Mouse (Mus musculus): ENCODE measurements around the gene Bpifa3.
"Not testable (repeated sequence)": the region's sequence is repeated elsewhere in the genome, so short reads cannot be mapped to it uniquely, and the experiment has no call there.

Bpifa3 gene

DNA sequence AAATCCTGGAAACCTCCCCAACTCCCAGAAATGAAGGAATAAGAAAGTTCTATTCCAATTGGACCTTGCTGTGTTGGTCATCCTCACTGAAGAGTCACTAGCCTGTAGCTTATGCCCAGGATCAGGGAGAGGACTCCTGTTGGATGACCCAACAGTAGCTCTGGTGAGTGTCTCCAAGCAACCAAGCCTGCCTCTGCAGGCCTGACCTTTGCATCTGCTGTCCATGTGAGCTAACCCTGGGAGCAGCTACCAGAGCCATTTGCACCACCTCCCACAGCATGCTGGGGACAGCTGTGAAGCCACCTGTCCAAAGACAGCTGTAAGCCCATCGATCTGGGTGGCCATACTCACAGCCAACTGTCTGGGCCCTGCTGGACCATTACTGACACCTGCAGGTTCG, at the start of gene Bpifa3:
TSS of gene Bpifa3 (plus strand) at position 217 of the 400 bp plus-strand sequence.
- no peak for DNase-seq (ENCODE audit: low read depth)

- no peak for DNase-seq (ENCODE audit: low read depth)
Measured at GRCm38 (mm10) chr2:154097734-154098133, 32.4 kb upstream of the Bpifa3 start.

DNA sequence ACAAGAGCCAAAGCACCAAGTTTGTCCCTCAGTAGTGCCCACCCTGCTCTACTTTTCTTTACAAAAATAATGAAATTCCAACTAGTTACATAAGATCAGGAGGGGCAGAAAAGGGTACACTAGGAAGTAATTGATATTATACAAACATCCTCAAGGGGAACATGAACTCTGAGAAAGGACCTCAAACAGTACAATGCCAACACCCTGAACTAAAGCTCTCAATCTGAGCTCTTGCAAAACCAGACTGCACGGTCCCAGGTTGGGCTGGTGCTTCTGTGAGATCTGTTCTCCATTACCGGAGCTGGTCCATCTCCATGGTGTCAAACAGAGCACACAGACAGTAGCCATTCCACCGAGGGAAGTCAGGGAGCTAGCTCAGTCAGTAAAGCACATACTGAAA, 12.8 kb upstream of the Bpifa3 start:
- DNase-seq (ENCODE audit: low read depth): no peak

DNA sequence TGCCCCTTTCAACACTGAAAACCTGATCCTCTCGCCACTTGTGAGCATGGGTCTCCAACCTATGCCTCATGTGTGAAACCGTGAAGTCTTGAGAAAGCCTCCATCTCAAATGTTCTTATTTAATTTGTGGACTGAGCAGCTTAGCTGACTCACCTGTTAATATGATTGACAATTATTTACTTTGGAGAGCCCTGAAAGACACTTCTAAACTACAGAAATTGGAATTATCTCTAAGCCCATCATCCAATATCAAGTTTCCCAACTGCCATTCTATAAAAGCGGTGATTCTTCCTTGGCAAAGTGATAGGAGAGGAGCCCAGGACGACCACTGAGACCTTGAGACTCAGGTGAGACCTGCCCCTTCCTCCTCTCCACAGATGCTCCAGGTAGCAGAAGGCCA, 12.4 kb downstream of the Bpifa3 start, which contains the start of gene Bpifa1:
TSS of gene Bpifa1 (plus strand) at position 301 of the 400 bp plus-strand sequence.
- no peak for DNase-seq (ENCODE audit: low read depth)

DNA sequence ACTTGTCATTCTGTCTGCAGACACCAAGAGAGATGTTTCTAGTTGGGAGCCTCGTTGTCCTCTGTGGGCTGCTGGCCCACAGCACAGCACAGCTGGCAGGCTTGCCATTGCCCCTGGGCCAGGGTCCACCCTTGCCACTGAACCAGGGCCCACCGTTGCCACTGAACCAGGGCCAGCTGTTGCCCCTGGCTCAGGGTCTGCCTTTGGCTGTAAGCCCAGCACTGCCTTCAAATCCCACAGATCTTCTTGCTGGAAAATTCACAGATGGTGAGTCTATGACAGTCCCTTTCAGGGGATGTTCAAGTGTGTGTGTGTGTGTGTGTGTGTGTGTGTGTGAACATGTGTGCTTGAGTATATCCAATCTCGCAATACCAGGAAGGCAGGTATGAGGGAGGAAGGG, 13.6 kb downstream of the Bpifa3 start:
- DNase-seq (ENCODE audit: low read depth): no peak

DNA sequence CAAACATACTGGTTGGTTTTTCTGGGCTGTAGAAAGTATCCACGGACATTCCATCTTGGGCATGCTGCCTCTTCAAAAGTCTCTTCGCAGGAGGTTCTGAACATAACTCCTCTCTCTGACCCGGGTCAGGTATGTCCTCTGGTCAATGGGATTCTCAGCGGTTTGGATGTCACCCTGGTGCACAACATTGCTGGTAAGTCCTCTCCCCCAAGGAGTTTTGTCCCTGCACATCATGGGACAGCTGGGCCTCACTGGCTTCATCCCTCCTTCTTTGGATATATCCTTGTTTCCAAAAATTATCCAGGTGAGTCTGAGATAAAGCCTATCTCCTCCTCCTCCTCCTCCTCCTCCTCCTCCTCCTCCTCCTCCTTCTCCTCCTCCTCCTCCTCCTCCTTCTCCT, 17.4 kb downstream of the Bpifa3 start:
- DNase-seq (ENCODE audit: low read depth): no peak

GRCm38 (mm10) chr2:154158433-154158832, 28.3 kb downstream of the Bpifa3 start:
- DNase-seq (ENCODE audit: low read depth): peak; percentile 23

DNA sequence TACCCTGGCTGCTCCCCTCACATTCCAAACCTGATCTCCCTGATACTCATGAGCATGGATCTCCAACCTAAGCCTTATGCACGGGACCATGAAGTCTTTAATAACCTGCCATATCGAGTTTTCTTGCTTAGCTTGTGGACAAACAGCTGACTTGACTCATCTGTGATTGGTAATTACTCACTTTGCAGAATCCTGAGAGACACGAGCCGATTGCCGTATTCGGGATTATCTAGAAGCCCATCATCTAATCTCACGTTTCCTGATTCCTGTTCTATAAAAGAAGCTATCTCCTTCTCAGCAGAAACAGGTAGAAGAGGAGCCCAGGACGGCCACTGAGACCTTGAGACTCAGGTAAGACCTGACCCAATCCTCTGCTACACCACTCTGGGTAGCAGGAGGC, 32.2 kb downstream of the Bpifa3 start, which contains the start of gene Bpifa5:
TSS of gene Bpifa5 (plus strand) at position 301 of the 400 bp plus-strand sequence.
- no peak for DNase-seq (ENCODE audit: low read depth)

- DNase-seq (ENCODE audit: low read depth): no peak
Measured at GRCm38 (mm10) chr2:154163306-154163705, 33.2 kb downstream of the Bpifa3 start.

DNA sequence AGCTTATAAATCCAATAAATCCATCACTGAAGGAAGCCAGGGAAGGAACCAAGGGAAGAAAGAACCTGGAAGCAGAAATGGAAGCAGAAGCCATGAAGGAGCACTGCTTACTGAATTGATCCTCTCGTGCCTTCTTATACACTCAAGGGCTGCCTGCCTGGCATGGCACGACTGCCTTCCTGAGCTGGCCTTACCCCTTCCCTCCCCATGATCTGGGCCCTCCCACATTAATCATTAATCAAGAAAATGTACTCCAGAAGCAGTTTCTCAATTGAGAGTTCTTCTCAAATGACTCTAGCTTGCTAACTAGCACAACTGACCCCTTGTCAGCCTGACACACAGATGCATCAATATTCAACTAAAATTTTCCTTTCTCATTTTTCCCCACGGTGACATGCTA, 39.0 kb downstream of the Bpifa3 start:
- DNase-seq (ENCODE audit: low read depth): no peak

- DNase-seq (ENCODE audit: low read depth): no peak
Measured at GRCm38 (mm10) chr2:154171621-154172020, 41.5 kb downstream of the Bpifa3 start.

- DNase-seq (ENCODE audit: low read depth): peak; percentile 4
Measured at GRCm38 (mm10) chr2:154173313-154173712, 43.2 kb downstream of the Bpifa3 start.

DNA sequence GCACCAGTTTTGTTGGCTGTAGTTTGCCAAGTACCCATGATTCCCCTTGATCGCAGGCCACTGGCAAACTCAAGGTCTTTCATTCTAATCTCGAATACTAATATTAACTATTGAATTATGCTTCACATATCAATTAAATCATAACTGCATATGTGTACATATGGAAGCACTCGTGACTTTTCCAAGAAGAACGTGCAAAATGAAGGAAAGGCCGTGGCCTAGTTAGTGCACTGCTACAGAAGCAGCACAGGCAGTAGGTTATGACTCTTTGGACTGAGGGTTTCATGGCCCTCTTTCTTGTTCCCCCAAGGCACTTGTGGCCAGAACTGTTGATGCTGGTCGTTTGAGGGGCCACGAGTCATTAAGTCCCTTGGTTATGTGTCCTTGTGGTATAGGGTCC, 51.8 kb downstream of the Bpifa3 start:
- not testable (repeated sequence) for DNase-seq (ENCODE audit: low read depth)

DNA sequence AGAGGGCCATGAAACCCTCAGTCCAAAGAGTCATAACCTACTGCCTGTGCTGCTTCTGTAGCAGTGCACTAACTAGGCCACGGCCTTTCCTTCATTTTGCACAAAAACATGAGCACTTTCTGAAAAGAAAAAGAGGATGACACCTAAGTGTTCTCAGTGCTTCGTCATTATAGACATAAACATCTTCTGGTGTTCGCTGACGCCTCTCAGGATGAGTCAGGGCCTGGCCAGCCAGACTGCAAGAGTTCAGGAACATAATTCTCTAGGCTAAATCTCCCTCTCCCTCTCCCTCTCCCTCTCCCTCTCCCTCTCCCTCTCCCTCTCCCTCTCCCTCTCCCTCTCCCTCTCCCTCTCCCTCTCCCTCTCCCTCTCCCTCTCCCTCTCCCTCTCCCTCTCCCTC, 52.9 kb downstream of the Bpifa3 start:
- not testable (repeated sequence) for DNase-seq (ENCODE audit: low read depth)

DNA sequence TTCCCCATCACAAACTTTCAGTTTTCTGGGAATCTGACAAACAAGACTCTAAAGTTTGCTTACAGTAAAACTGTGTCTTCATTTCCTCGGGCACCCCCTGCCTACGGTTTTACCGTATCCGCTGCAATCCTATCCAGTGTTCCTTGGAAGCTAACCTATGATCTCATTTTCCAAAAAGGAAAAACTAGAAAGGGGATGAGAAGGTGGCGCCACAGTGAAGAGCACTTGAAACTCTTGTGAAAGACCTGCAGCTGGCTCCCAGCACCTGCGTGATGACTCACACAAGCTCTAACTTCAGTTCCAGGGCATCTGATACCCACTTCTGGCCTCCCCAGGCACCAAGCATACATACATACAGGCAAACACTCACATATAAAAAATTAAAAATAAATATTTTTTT, 55.2 kb downstream of the Bpifa3 start:
- DNase-seq (ENCODE audit: low read depth): no peak

- DNase-seq (ENCODE audit: low read depth): no peak
Measured at GRCm38 (mm10) chr2:154185748-154186147, 55.6 kb downstream of the Bpifa3 start.

- DNase-seq (ENCODE audit: low read depth): peak; percentile 11
Measured at GRCm38 (mm10) chr2:154187468-154187867, 57.3 kb downstream of the Bpifa3 start.
